9 mouse cellular contexts compared by ENCODE assay signal in genomic region chr9:91381284-91382110, GRCm38 (mm10). TPM values are rescaled to one million over a fixed set of nuclear protein-coding genes. Genes with fewer than 3 reads are reported as not detected.
DNase-seq lines count a peak whose midpoint lies in the region; ATAC-seq and TF ChIP-seq lines count a peak whose summit lies in the region.
"Had no signal": no experiment of that assay in that cellular context is flagged by ENCODE, and none has a peak within 500 bp of the region (broad histone marks: within the 10 kb centered on the region; RNA-seq: fewer than 3 reads in every experiment).

No protein-coding gene starts in this region.

- H3K36me3 ChIP-seq in ES-E14 (ENCODE audit: control insufficient read depth, insufficient read depth, low read length, poor library complexity, severe bottlenecking), result no peaks in the 10 kb centered on the region
- H3K36me3 ChIP-seq in embryonic facial prominence, embryonic 11.5 days (replicated peaks; ENCODE audit: control insufficient read depth, insufficient read depth, low read depth, low read length), result no peaks in the 10 kb centered on the region
- no peaks in the 10 kb centered on the region for H3K36me3 ChIP-seq in hindbrain, embryonic 11.5 days (ENCODE audit: control insufficient read depth, insufficient read depth, low read length)
- no peaks in the 10 kb centered on the region for H3K36me3 ChIP-seq in midbrain, embryonic 12.5 days

- WGBS in embryonic facial prominence, embryonic 11.5 days, result under 1% methylated on average over 63 of the region's 76 CpGs
- whole genome bisulfite sequencing in hindbrain, embryonic 11.5 days, result under 1% methylated on average over 60 of the region's 76 CpGs
- under 1% methylated on average over 64 of the region's 76 CpGs for WGBS in midbrain, embryonic 12.5 days

- intact Hi-C loops in gastrocnemius, adult 2 months (cut with DNase I), result no loop called here
- intact Hi-C loops in gastrocnemius, postnatal 36 days (cut with DNase I), result no loop called here

- H3K4me3 ChIP-seq in gastrocnemius, adult 2 months, result peak overlapping the region; percentile 77
- peak overlapping the region; percentile 54 to 57 for H3K4me3 ChIP-seq in ES-E14 (ENCODE audit: insufficient read depth in 1 of 2, low read depth in 1 of 2, low read length in 2 of 2, poor library complexity in 1 of 2, severe bottlenecking in 1 of 2)
- H3K4me3 ChIP-seq in embryonic facial prominence, embryonic 11.5 days (ENCODE audit: low read depth, low read length), result peak overlapping the region; percentile 44
- peak overlapping the region; percentile 57 for H3K4me3 ChIP-seq in hindbrain, embryonic 11.5 days (ENCODE audit: low read depth, low read length)
- peak overlapping the region; percentile 59 for H3K4me3 ChIP-seq in midbrain, embryonic 12.5 days

- ATAC-seq in embryonic facial prominence, embryonic 11.5 days (replicated peaks; ENCODE audit: insufficient number of reproducible peaks, low FRiP score, low TSS enrichment, low read depth), result peak; percentile 49
- peak; percentile 48 for ATAC-seq in hindbrain, embryonic 11.5 days (ENCODE audit: low FRiP score)
- peak; percentile 53 for ATAC-seq in midbrain, embryonic 12.5 days (ENCODE audit: low FRiP score, low read depth)

- TF ChIP-seq CTCF in gastrocnemius, adult 2 months (IDR thresholded peaks at IDR 0.05), result no peak

- no peaks in the 10 kb centered on the region for H3K9me3 ChIP-seq in ES-E14 (ENCODE audit: control insufficient read depth, insufficient read depth, low read depth, low read length)
- H3K9me3 ChIP-seq in embryonic facial prominence, embryonic 11.5 days (replicated peaks; ENCODE audit: control insufficient read depth, low read length), result no peaks in the 10 kb centered on the region
- no peaks in the 10 kb centered on the region for H3K9me3 ChIP-seq in hindbrain, embryonic 11.5 days (ENCODE audit: control insufficient read depth, low read length)
- no peaks in the 10 kb centered on the region for H3K9me3 ChIP-seq in midbrain, embryonic 12.5 days

- peaks cover 83% of the 10 kb centered on the region for H3K27me3 ChIP-seq in embryonic facial prominence, embryonic 11.5 days (ENCODE audit: control insufficient read depth, insufficient read depth, low read length)
- peaks cover 74% of the 10 kb centered on the region for H3K27me3 ChIP-seq in hindbrain, embryonic 11.5 days (ENCODE audit: control insufficient read depth, insufficient read depth, low read length)
- H3K27me3 ChIP-seq in midbrain, embryonic 12.5 days, result peaks cover 93% of the 10 kb centered on the region

- DNase-seq in gastrocnemius, adult 2 months, result peak; percentile 65
- DNase-seq in gastrocnemius, postnatal 36 days, result no peak
- no peak for DNase-seq in ES-E14 (ENCODE audit: low read depth, low spot score)
- no peak for DNase-seq in embryonic facial prominence, embryonic 11.5 days (ENCODE audit: low spot score)
- DNase-seq in hindbrain, embryonic 11.5 days (ENCODE audit: low spot score), result peak; percentile 78
- DNase-seq in layer of hippocampus, adult 18-20 months (ENCODE audit: low spot score in 2 of 2), result no peak
- no peak for DNase-seq in spleen, postnatal 36 days (ENCODE audit: low spot score in 2 of 2)

- peak overlapping the region; percentile 49; the same call in 1 of the 2 replicates for H3K27ac ChIP-seq in gastrocnemius, adult 2 months
- no peak overlapping the region for H3K27ac ChIP-seq in ES-E14 (ENCODE audit: insufficient read depth, low read depth, low read length, poor library complexity, severe bottlenecking)
- H3K27ac ChIP-seq in embryonic facial prominence, embryonic 11.5 days (replicated peaks; ENCODE audit: low read depth, low read length), result 0 out of 2 replicates have a peak overlapping the region, but pooled peaks have one; percentile 52
- H3K27ac ChIP-seq in hindbrain, embryonic 11.5 days (ENCODE audit: low read depth, low read length), result peak overlapping the region; percentile 93
- peak overlapping the region; percentile 91 for H3K27ac ChIP-seq in midbrain, embryonic 12.5 days (replicated peaks)

- H3K4me1 ChIP-seq in ES-E14 (ENCODE audit: control insufficient read depth in 2 of 2, insufficient read depth in 2 of 2, low read length in 2 of 2, poor library complexity in 1 of 2), result peaks cover 0 to 2% of the 10 kb centered on the region in 2 experiments; a peak in 1 of 4 replicates
- H3K4me1 ChIP-seq in embryonic facial prominence, embryonic 11.5 days (ENCODE audit: control insufficient read depth, insufficient read depth, low read length), result no peaks in the 10 kb centered on the region; the same call in 1 of the 2 replicates
- H3K4me1 ChIP-seq in hindbrain, embryonic 11.5 days (replicated peaks; ENCODE audit: control insufficient read depth, insufficient read depth, low read length), result no peaks in the 10 kb centered on the region; the same call in none of the 2 replicates
- H3K4me1 ChIP-seq in midbrain, embryonic 12.5 days, result peaks cover 47% of the 10 kb centered on the region

- peak overlapping the region; percentile 27 for H3K9ac ChIP-seq in ES-E14 (ENCODE audit: insufficient read depth, low read depth, low read length, poor library complexity, severe bottlenecking)
- peak overlapping the region; percentile 68 for H3K9ac ChIP-seq in embryonic facial prominence, embryonic 11.5 days (replicated peaks; ENCODE audit: low read length)
- H3K9ac ChIP-seq in hindbrain, embryonic 11.5 days (ENCODE audit: low read depth, low read length), result peak overlapping the region; percentile 89
- H3K9ac ChIP-seq in midbrain, embryonic 12.5 days (replicated peaks), result peak overlapping the region; percentile 90

- peak overlapping the region; percentile 91 for H3K4me2 ChIP-seq in embryonic facial prominence, embryonic 11.5 days (ENCODE audit: low read depth, low read length)
- peak overlapping the region; percentile 87 for H3K4me2 ChIP-seq in hindbrain, embryonic 11.5 days (replicated peaks; ENCODE audit: low read depth, low read length)
- H3K4me2 ChIP-seq in midbrain, embryonic 12.5 days (replicated peaks), result peak overlapping the region; percentile 85

- in situ Hi-C loops in ES-E14 (cut with MboI; ENCODE audit: low sequenced_read_pairs in 2 of 2, unreplicated experiment in 2 of 2), result loop anchor here (25.0 kb wide), 1 partner anchor 1644 kb away; the partner anchor contains the start of gene Ankrd34c (in 2 of the 2)

TF ChIP-seq in ES-E14, 5 proteins besides CTCF, POLR2A, EP300 and RAD21:
- TF ChIP-seq CHD2 (IDR thresholded peaks at IDR 0.05; ENCODE audit: low read depth, low read length) (no peak), ZNF384 (IDR thresholded peaks at IDR 0.05; ENCODE audit: low read depth, low read length) (no peak), ZC3H11A (IDR thresholded peaks at IDR 0.05; ENCODE audit: borderline replicate concordance, low read depth, low read length) (no peak), MAFK (IDR thresholded peaks at IDR 0.05; ENCODE audit: insufficient read depth, low read depth, low read length) (no peak), HCFC1 (IDR thresholded peaks at IDR 0.05; ENCODE audit: borderline replicate concordance, insufficient read depth, low read length) (no peak)
TF ChIP-seq in ES-E14: peak in this region for 0.

RNA-seq across cellular contexts. Expression of gene Zic1, which starts 15.9 kb away (rescaled TPM):
- 1 to 10 TPM in 1 of 2 experiments, under 1 TPM in 1; 0.81 to 1.4 TPM for total RNA-seq in gastrocnemius, adult 2 months (2021)
- 1 to 10 TPM; 1.3 to 2.8 TPM for total RNA-seq in gastrocnemius, postnatal 36 days (2021)
- total RNA-seq in ES-E14 (2012; rRNA removed), result 0.32 and 0.36 TPM in 2 replicates
- polyA plus RNA-seq in embryonic facial prominence, embryonic 11.5 days (2014; fragmentation: Nextera tagmentation; extraction: Ambion mirVana), result 3.3 and 3.5 TPM in 2 replicates
- polyA plus RNA-seq in hindbrain, embryonic 11.5 days (2014; fragmentation: Nextera tagmentation; extraction: Ambion mirVana), result 18.2 and 23.8 TPM in 2 replicates
- 11.9 and 17.2 TPM in 2 replicates for polyA plus RNA-seq in midbrain, embryonic 12.5 days (2016; fragmentation: Nextera tagmentation; extraction: Ambion mirVana)
- total RNA-seq in layer of hippocampus, adult 18-20 months (2021), result 10 to 100 TPM; 10.1 to 10.3 TPM
- polyA plus RNA-seq: spleen, adult 2 months had no signal

RNA-seq across cellular contexts. Expression of gene Zic4, which starts 19.3 kb away (rescaled TPM):
- total RNA-seq in gastrocnemius, adult 2 months (2021), result not detected
- under 1 TPM in 1 of 2 experiments, not detected in 1; 0.43 TPM for total RNA-seq in gastrocnemius, postnatal 36 days (2021)
- not detected in 2 replicates for total RNA-seq in ES-E14 (2012; rRNA removed)
- polyA plus RNA-seq in embryonic facial prominence, embryonic 11.5 days (2014; fragmentation: Nextera tagmentation; extraction: Ambion mirVana), result 6.7 and 6.9 TPM in 2 replicates
- polyA plus RNA-seq in hindbrain, embryonic 11.5 days (2014; fragmentation: Nextera tagmentation; extraction: Ambion mirVana), result 32.8 and 36.5 TPM in 2 replicates
- 44.6 and 76.9 TPM in 2 replicates for polyA plus RNA-seq in midbrain, embryonic 12.5 days (2016; fragmentation: Nextera tagmentation; extraction: Ambion mirVana)
- total RNA-seq in layer of hippocampus, adult 18-20 months (2021), result 1 to 10 TPM; 1.4 to 4.1 TPM
- polyA plus RNA-seq: spleen, adult 2 months had no signal

Comparison
In these comparisons a context has a peak if more than half of its experiments do, and no peak if none do; other contexts are left out.
1. DNase-seq: peak in gastrocnemius, adult 2 months (single experiment) and hindbrain, embryonic 11.5 days (single experiment); none in gastrocnemius, postnatal 36 days (0 of 2), ES-E14 (single experiment), embryonic facial prominence, embryonic 11.5 days (single experiment), layer of hippocampus, adult 18-20 months (0 of 2) and spleen, postnatal 36 days (0 of 2).
2. H3K9ac ChIP-seq: peak in every context shown above with its lines; median percentile 90 in midbrain, embryonic 12.5 days; 89 in hindbrain, embryonic 11.5 days; 68 in embryonic facial prominence, embryonic 11.5 days; 27 in ES-E14.
3. Peak in every context shown above with its lines, with median percentiles within 50 percentile points of each other: H3K4me3 ChIP-seq, ATAC-seq and H3K4me2 ChIP-seq.